Mouse (Mus musculus): ENCODE measurements around the gene Erbin. TPM values are rescaled to one million over a fixed set of nuclear protein-coding genes. Genes with fewer than 3 reads are reported as not detected.

The Erbin gene
- polyA plus RNA-seq, 1 experiment from 2014 or later = 19.0 TPM

DNA sequence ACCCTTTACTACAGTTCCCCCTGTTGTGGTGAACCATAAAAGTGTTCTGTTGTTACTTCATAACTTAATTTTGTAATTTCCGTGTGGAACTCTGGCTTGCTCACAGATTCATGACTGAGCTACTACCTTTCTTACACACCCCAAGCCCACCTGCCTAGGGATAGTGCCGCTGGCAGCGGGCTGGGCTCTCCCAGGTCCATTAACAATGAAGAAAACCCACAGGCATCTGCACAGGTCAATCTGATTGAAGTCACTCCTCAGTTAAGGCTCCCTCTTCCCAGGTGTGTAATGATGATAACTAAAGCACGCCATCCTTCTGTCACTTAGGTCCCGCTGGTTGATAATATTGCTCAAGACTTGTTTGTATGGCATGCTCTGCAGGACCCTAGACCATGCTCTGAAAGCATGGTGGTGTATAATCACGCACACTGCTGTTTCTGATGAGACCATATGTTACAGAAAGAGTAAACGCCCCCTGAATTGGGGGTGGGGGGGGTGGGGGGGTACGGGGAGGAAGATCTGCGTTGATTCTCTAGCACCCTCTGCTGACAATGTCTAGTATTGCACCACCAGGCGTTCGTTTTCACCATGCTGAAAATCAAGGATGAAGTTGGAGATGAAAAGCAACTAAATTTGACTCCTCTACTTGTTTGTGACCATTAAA is 140.3 kb downstream of the Erbin start:
- no peaks in the 10 kb centered on the region for H3K27me3 ChIP-seq (replicated peaks; ENCODE audit: insufficient read depth, low read length)
- H3K9ac ChIP-seq (replicated peaks; ENCODE audit: low read depth) = no peak overlapping the region
- H3K4me1 ChIP-seq (ENCODE audit: insufficient read depth, low read depth, low read length) = no peaks in the 10 kb centered on the region
- no peak overlapping the region for H3K4me2 ChIP-seq (replicated peaks; ENCODE audit: low read depth, low read length)
- no peak overlapping the region for H3K27ac ChIP-seq (ENCODE audit: low read length)
- no peaks in the 10 kb centered on the region for H3K36me3 ChIP-seq (ENCODE audit: insufficient read depth, low read length)
- no peak overlapping the region for H3K4me3 ChIP-seq (ENCODE audit: low read depth, low read length)
- TF ChIP-seq CTCF (IDR thresholded peaks at IDR 0.05) = peak; percentile 67
- no peak for TF ChIP-seq EP300 (IDR thresholded peaks at IDR 0.05)
- 28% methylated on average over 11 of the region's 11 CpGs for WGBS
- H3K9me3 ChIP-seq (ENCODE audit: low read length) = no peaks in the 10 kb centered on the region
- DNase-seq (ENCODE audit: low spot score) (no peak), ATAC-seq (no peak)

DNA sequence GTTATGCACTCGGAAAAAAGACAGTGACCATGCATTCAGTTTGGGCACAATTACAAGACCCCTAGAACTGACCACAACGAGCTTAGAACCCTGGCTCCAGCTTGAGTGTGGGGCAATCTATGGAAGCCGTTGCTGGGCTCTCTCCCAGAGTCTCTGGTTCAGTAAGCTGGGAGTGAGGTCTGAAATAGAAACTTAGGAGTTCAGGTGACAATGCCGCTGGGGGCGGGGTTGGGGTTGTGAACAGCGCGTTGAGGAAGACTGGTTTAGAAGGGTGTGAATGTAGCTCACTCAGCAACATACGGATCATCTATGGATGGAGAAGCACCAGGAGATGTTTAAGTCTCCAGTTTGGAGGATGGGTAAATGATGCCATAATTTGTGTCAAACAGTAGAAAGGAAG is 143.2 kb downstream of the Erbin start:
- no peak for TF ChIP-seq EP300 (IDR thresholded peaks at IDR 0.05)
- TF ChIP-seq CTCF (IDR thresholded peaks at IDR 0.05) = no peak
- no peaks in the 10 kb centered on the region for H3K9me3 ChIP-seq (ENCODE audit: low read length)
- no peaks in the 10 kb centered on the region for H3K27me3 ChIP-seq (replicated peaks; ENCODE audit: insufficient read depth, low read length)
- WGBS = 76% methylated on average over 8 of the region's 8 CpGs
- ATAC-seq (no peak), DNase-seq (ENCODE audit: low spot score) (no peak)
- H3K36me3 ChIP-seq (ENCODE audit: insufficient read depth, low read length) = no peaks in the 10 kb centered on the region
- no peak overlapping the region for H3K4me2 ChIP-seq (replicated peaks; ENCODE audit: low read depth, low read length)
- H3K9ac ChIP-seq (replicated peaks; ENCODE audit: low read depth) = no peak overlapping the region
- no peak overlapping the region for H3K4me3 ChIP-seq (ENCODE audit: low read depth, low read length)
- H3K27ac ChIP-seq (ENCODE audit: low read length) = no peak overlapping the region
- H3K4me1 ChIP-seq (ENCODE audit: insufficient read depth, low read depth, low read length) = peaks cover 10% of the 10 kb centered on the region

- DNase-seq (ENCODE audit: low spot score) (peak; percentile 95), ATAC-seq (peak; percentile 97)
- no peaks in the 10 kb centered on the region for H3K36me3 ChIP-seq (ENCODE audit: insufficient read depth, low read length)
- H3K4me2 ChIP-seq (replicated peaks; ENCODE audit: low read depth, low read length) = peak within 1 kb of the TSS; percentile 53
- peaks cover 10% of the 10 kb centered on the region for H3K4me1 ChIP-seq (ENCODE audit: insufficient read depth, low read depth, low read length)
- no peaks in the 10 kb centered on the region for H3K27me3 ChIP-seq (replicated peaks; ENCODE audit: insufficient read depth, low read length)
- TF ChIP-seq CTCF (IDR thresholded peaks at IDR 0.05) (no peak), EP300 (IDR thresholded peaks at IDR 0.05) (no peak)
- H3K27ac ChIP-seq (ENCODE audit: low read length) = peak within 1 kb of the TSS; percentile 98
- no peaks in the 10 kb centered on the region for H3K9me3 ChIP-seq (ENCODE audit: low read length)
- H3K9ac ChIP-seq (replicated peaks; ENCODE audit: low read depth) = peak within 1 kb of the TSS; percentile 82
- peak within 1 kb of the TSS; percentile 76 for H3K4me3 ChIP-seq (ENCODE audit: low read depth, low read length)
- WGBS = under 1% methylated on average over 67 of the region's 81 CpGs
These were observed 146.1 kb downstream of the Erbin start, which contains the start of gene Srek1 for GRCm38 (mm10) chr13:103774119-103774757. Gene Srek1, minus strand, starts transcription at chr13:103774608.

GRCm38 (mm10) chr13:103773407-103774118 is 146.8 kb downstream of the Erbin start:
- TF ChIP-seq CTCF (IDR thresholded peaks at IDR 0.05) (no peak), EP300 (IDR thresholded peaks at IDR 0.05) (no peak)
- Histone ChIP-seq H3K4me3 (ENCODE audit: low read depth, low read length) (peak overlapping the region; percentile 76), H3K4me1 (ENCODE audit: insufficient read depth, low read depth, low read length) (peaks cover 10% of the 10 kb centered on the region), H3K27me3 (replicated peaks; ENCODE audit: insufficient read depth, low read length) (no peaks in the 10 kb centered on the region), H3K9ac (replicated peaks; ENCODE audit: low read depth) (peak overlapping the region; percentile 82), H3K27ac (ENCODE audit: low read length) (peak overlapping the region; percentile 98), H3K4me2 (replicated peaks; ENCODE audit: low read depth, low read length) (peak overlapping the region; percentile 53), H3K36me3 (ENCODE audit: insufficient read depth, low read length) (no peaks in the 10 kb centered on the region), H3K9me3 (ENCODE audit: low read length) (no peaks in the 10 kb centered on the region)
- peak; percentile 69 for ATAC-seq
- WGBS = under 1% methylated on average over 34 of the region's 36 CpGs
- DNase-seq (ENCODE audit: low spot score) = peak; percentile 83

DNA sequence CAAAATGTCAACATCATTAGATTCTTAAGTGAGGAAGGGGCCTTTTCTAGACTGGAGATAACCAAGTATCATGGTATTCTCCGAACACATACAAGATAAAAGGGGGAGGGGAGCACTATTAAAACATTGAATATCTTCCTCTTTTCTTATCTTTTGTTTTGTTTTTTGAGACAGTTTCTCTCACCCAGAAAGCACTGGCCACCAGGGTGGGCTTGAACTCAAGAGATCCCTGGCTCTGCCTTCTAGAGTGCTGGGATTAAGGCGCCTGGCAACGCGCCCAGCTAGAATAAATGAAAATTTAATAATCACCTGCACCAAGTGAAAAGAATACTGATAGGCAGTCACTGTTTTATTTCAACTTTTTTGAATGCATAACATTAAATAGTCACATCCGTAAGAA is 147.4 kb downstream of the Erbin start:
- peak overlapping the region; percentile 76; the same call in 1 of the 2 replicates for H3K4me3 ChIP-seq (ENCODE audit: low read depth, low read length)
- no peak for DNase-seq (ENCODE audit: low spot score)
- no peak for TF ChIP-seq EP300 (IDR thresholded peaks at IDR 0.05)
- TF ChIP-seq CTCF (IDR thresholded peaks at IDR 0.05) = no peak
- ATAC-seq = no peak
- H3K4me2 ChIP-seq (replicated peaks; ENCODE audit: low read depth, low read length) = peak overlapping the region; percentile 53
- no peak overlapping the region for H3K27ac ChIP-seq (ENCODE audit: low read length)
- no peaks in the 10 kb centered on the region for H3K9me3 ChIP-seq (ENCODE audit: low read length)
- 23% methylated on average over 5 of the region's 5 CpGs for WGBS
- H3K36me3 ChIP-seq (ENCODE audit: insufficient read depth, low read length) = no peaks in the 10 kb centered on the region
- no peaks in the 10 kb centered on the region for H3K27me3 ChIP-seq (replicated peaks; ENCODE audit: insufficient read depth, low read length)
- no peak overlapping the region for H3K9ac ChIP-seq (replicated peaks; ENCODE audit: low read depth)
- H3K4me1 ChIP-seq (ENCODE audit: insufficient read depth, low read depth, low read length) = peaks cover 10% of the 10 kb centered on the region

DNA sequence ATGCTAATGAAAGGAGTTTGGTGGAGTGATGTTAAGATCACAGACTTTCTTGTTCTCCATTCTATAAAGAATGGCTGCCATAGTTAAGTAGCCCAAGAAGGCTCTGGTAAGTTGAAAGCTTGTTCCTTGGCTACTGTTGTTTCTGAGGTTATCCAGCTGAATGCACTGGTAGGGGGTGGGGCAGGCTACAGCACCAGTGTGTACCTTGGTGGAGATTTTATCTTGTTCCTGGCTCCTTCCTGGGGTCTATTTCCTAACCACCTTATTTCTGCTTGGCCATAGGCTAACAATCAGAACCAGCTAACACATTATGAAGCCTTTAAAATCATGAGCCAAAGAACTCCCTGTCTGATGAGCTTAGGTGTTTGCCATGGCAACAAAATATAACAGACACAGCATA is 149.5 kb downstream of the Erbin start:
- peaks cover 10% of the 10 kb centered on the region for H3K4me1 ChIP-seq (ENCODE audit: insufficient read depth, low read depth, low read length)
- TF ChIP-seq CTCF (IDR thresholded peaks at IDR 0.05) (no peak), EP300 (IDR thresholded peaks at IDR 0.05) (no peak)
- no peak overlapping the region for H3K27ac ChIP-seq (ENCODE audit: low read length)
- H3K9ac ChIP-seq (replicated peaks; ENCODE audit: low read depth) = no peak overlapping the region
- H3K27me3 ChIP-seq (replicated peaks; ENCODE audit: insufficient read depth, low read length) = no peaks in the 10 kb centered on the region
- no peak overlapping the region for H3K4me3 ChIP-seq (ENCODE audit: low read depth, low read length)
- DNase-seq (ENCODE audit: low spot score) (no peak), ATAC-seq (no peak)
- H3K36me3 ChIP-seq (ENCODE audit: insufficient read depth, low read length) = no peaks in the 10 kb centered on the region
- H3K9me3 ChIP-seq (ENCODE audit: low read length) = no peaks in the 10 kb centered on the region
- no peak overlapping the region for H3K4me2 ChIP-seq (replicated peaks; ENCODE audit: low read depth, low read length)

Other genes with a start within 250 kb of the Erbin start
- 35.1 and 47.5 TPM in 2 replicates for gene Srek1, start 145.9 kb downstream of the Erbin start, polyA plus RNA-seq (2015; fragmentation: Nextera tagmentation; extraction: Ambion mirVana)
- gene Nln, start 189.1 kb upstream of the Erbin start, polyA plus RNA-seq (2015; fragmentation: Nextera tagmentation; extraction: Ambion mirVana) = 13.0 and 16.7 TPM in 2 replicates
- 4.7 and 5.5 TPM in 2 replicates for gene Sgtb, start 189.2 kb upstream of the Erbin start, polyA plus RNA-seq (2015; fragmentation: Nextera tagmentation; extraction: Ambion mirVana)

Measured in lung, postnatal 0 days (tissue).